Mouse (Mus musculus): ENCODE measurements around the gene Tspan11.

GRCm38 (mm10) chr6:127901669-127902068, 14.3 kb downstream of the Tspan11 start:
- TF ChIP-seq CTCF (IDR thresholded peaks at IDR 0.05; ENCODE audit: borderline replicate concordance, insufficient read depth, low read depth, low read length) (no peak), POLR2A (IDR thresholded peaks at IDR 0.05; ENCODE audit: borderline replicate concordance, insufficient read depth, low read length) (no peak)

Measured in cerebellum, adult 2 months (tissue).